Mouse (Mus musculus) brain, adult 2 months (tissue): ENCODE measurements around the gene Gsg1l.
A peak's percentile ranks its signal among the peaks of the same experiment; 100 is the strongest.

ENCODE experiments used
- DNase-seq: peaks from one replicate; pipeline ENCODE4 v3.0.0; 2011; ENCODE audit warnings: low read depth, low spot score

Gsg1l gene

DNA sequence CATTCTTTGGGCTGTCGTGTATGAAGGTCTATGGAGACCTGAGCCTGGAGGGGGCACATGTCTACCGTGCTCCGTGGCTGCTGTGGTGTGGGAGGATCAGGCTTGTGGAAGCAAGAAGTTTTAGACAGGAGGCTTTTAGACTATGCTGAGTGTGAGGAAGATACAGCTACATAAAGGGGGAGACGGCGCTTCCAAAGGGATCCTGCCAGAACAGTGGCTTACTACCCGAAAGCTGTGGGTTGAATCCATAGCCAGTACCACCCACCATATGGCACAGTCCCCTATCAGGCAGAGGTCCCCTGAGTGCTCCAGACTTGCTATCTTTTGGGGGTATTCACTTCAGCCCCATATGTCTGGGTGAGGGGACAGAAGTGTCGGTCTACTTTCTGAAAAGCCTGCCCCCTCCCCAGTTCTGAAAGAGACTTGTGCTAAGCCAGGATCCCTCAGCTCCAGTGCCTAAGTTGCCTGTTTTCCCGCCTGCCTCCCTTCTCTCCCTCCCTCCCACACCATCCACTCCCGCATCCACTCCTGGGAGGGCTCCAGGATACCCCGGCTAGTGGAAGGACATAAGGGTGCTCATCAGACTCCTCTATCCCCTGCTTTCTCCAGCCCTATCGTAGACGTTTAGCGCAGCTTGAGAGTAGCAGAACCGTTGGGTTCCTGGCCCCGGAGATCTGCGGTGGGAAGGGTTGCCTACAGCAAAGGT, 1.1 kb downstream of the Gsg1l start:
- DNase-seq = peak; percentile 51

DNA sequence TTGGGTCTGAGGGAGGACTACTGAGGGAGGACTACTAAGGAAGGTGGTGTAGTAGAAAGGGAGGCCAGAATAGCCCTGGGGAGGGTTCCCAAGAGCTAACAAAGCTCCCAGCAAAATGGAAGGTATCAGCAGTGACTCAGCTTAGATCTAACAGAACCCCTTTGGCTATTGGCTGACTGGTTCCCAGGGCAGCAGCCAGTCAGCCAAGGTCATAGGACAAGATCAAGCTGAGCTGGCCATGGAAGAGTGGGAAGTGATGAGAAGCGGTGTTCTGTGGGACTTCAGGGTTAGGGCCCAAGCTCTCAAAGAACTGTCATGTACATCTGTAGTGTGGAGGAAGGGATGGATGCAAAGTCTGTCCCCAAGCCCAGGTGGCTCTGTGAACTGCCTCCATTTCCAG, 5.3 kb downstream of the Gsg1l start:
- no peak for DNase-seq

DNA sequence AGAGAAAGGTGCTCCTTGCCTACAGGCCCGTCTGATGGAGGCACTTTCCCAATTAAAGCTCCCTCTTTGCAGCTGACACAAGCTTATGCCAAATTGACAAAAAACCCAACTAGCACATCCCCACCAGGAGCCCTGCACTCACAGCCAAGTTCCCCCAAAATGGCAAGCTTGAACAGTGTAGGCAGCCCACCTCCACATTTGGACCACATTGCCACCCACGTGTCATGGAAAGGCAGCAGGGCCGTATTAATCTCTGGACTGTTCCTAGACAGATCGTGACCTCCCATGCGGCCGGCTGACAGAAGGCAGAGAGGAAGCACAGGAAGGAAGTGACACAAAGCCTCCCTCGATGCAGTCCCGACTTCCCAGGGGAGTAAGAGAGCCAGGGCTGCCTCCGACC, 7.2 kb downstream of the Gsg1l start:
- no peak for DNase-seq

DNA sequence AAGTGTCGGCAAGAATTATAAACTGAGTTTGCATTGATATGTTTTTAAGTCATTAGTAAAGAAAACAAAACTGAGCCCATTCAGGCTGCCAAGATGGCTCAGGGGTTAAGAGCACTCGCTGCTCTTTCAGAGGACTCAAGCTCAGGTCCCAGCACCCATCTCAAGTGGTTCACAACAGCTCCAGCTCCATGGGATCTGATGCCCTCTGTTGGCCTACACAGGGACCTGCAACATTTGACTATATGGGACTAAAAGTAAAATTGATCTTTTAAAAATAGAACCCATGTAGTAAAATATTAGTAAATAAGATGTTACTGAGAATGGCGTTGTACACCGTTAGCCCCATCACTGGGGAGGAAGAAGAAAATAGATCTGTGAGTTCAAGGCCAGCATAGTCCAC, 11.9 kb downstream of the Gsg1l start:
- no peak for DNase-seq

DNA sequence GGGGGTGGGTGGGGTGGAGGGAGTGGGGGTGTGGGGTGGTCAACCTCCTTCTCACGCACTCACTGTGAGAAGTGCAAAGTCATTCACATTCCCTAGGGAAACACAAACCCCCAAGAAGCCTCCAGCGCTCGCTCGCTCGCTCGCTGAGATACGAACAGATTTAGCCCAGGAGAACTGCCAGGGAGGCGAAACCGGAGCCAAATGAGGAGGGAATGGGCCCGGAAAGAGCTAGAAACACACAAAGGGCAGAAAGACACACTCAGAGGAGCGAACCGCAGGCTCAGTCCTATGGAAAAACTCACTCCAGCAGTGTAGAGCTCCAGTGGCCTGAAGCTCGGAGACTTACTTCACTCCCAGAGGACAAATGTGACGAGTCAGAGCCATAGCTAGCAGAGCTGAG, 15.4 kb downstream of the Gsg1l start:
- DNase-seq = peak; percentile 82

DNA sequence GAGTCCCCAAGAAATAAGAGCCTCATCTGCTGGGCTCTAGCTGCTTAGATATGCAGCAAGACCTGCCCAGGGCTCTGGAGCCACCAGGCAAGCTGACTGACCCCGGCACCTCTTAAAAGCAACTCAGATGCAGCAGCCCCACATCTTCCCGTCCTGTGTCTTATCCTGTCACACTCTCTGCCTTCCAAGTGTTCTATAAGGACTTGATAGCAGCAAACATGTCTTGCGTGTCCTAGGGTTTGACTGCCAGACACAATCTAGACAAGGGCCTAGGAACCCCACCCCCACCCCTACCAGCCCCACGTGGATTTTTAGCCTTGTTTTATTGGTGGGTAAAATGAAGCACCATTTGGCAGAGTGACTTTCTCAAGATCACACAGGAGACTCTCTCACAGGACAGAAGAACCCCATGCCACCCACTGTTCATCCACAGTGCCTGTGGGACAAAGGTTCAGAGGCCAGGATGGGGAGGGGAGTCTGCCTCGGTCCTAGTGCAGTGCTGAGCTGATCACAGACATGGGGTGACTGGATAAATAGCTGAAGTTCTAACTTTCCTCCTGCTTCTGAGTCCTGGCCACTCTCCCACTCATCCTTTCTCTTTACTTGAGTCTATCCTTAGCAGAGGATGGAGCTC, 16.9 kb downstream of the Gsg1l start:
- DNase-seq = no peak

DNA sequence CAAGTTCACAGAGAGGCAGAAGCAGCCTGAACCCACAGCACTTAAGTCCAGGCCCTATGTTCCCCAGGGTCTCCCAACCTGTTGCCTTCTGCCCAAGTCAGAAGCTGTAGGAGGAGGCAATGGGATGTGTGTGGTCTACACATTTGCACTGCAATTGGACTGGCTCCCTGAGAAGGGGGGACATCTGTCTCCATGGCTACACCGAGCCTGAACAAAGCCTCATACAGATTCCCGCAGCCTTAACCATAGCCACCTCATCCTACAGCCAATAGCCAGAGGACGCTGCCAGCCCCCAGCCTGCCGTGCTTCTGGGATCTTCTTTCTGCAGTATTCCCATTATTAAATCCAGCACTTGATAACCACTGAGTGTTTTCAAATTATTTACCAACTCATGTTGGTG, 20.0 kb downstream of the Gsg1l start:
- no peak for DNase-seq

DNA sequence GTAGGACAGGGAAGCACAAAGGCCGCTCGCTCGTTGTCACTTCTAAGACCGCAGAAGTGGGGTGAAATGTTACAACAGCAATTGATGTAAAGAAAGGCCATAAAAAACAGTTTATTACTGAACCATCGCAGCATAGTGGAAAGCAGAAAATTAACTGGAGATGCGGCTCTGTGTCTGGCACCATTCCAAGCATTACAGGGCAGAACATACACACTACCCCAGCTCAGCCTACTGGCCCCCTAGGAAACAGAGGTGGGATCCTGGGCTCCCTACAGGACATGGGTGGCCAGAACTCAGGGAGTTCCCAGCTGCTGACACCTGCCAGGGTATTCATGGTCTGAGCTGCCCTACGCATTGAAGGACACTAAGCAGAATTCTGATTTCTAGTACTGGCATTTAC, 23.3 kb downstream of the Gsg1l start:
- DNase-seq = no peak

DNA sequence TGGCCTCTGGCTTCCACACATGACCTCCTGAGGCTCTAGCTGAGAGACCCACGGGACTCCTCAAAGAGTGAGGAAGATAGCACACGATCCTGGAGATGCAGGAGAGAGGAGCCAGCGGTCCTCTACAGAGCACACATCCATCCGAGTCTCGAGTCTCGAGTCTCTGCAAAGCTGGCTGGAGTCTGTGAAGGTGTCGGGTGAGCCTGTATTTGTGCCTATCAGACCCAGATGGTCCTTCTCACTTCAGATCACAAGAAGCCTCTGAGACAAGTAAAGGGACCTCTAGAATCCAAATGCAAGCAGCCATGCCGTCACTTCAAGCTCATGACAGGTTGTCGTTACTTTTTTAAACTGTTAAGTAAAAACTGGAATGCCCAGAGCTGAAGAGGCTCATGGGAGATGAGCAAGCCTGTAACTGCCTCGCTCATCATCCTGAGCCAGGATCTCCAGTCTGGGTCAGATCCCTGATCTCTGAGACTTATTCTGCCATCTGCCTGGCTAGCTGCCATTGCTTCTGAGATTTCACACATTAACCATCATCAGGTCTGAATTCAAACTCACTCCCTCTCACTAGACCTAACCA, 24.8 kb downstream of the Gsg1l start:
- DNase-seq = no peak

DNA sequence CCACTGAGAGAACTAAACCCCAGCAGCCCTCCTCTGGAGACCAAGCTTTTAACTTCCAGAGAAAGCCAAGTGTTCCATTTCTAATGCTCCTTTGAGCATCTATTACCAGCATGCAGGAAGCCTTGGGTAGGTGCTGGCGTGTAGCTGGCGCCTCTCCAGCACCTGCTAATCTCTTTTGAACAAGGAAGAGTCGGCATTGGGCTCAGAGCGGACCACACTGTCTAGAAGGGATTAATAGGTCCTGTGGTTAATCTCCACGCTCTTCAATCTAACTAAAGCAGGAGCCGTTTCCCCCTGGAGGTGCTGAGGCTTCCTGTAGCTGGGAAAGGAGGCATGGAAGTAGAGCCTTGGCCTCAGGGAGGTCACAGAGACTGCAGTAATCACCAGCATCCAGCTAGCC, 27.6 kb downstream of the Gsg1l start:
- no peak for DNase-seq

DNA sequence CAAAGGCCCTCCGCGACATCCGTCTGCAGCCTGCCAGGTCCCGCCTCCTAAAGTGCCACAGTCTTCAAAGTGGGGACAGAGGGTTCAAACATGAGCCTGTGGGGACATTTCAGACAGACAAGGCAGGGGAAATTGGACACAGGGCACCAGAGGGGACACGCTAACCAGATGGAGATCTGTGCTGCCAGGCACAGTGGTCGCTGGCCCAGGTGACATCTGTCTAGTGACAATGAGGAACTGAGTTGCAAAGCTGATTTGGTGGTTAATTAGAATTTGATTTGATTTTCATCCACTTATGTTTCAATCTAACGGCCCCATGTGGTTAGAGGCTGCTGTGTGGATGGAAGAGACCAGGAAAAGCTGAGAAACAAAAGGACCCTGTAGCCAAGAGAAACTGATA, 28.6 kb downstream of the Gsg1l start:
- no peak for DNase-seq

DNA sequence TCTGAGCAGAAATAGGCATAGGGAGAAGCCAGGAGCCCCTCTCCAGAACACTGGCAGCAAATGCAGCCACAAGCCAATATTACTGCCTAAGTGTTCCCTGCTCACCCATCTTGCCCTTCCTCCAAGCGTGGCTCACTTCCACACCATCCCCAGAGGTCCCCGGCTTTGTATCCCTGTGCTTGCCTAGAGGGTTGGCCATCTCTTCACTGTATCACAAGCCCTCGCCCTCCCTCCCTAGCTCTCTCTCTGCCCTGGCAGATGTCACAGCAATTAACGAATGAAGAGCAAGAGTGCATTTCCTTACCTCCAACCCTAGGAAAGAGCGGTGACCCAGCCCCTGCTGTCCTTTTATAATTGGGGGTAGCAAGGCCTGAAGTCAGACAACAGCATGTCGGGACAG, 30.3 kb downstream of the Gsg1l start:
- DNase-seq = no peak

DNA sequence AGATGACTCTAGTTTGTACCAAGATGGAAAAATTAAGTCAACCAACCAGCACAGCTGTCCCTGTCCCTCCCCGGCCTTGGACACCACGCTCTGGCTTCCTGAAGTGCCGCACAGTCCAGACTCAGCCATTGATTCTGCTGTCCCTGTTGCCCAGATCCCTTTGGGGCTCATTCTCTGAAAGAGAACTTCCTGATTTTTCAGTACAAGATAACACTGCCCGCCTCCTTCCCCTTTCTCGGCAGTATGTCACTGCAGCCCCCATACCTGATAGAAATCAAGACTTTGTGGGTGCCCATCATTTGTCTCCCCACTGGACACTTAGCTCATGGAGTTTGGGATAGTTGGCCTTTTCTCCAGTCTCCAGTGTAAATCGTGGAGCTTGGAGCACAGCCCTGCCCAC, 37.1 kb downstream of the Gsg1l start:
- no peak for DNase-seq

DNA sequence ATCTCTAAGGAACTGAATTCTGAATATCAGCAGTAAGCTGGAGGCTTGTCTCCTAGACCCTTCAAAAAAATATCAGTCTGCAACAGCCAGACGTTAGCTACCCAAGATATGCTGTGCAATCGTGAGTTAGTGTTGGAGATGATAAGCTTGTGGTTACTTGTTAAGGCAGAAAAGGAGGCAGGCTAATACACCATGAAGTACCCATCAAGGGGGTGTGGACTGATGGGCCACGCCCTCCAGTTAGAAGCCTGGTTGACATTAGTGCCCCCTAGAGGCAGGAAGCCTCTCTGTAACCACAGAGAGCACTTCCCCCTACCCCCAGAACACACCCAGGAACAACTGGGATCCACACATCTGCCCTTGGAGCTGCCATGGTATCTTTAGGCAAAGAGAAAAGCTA, 39.9 kb downstream of the Gsg1l start:
- DNase-seq = no peak

DNA sequence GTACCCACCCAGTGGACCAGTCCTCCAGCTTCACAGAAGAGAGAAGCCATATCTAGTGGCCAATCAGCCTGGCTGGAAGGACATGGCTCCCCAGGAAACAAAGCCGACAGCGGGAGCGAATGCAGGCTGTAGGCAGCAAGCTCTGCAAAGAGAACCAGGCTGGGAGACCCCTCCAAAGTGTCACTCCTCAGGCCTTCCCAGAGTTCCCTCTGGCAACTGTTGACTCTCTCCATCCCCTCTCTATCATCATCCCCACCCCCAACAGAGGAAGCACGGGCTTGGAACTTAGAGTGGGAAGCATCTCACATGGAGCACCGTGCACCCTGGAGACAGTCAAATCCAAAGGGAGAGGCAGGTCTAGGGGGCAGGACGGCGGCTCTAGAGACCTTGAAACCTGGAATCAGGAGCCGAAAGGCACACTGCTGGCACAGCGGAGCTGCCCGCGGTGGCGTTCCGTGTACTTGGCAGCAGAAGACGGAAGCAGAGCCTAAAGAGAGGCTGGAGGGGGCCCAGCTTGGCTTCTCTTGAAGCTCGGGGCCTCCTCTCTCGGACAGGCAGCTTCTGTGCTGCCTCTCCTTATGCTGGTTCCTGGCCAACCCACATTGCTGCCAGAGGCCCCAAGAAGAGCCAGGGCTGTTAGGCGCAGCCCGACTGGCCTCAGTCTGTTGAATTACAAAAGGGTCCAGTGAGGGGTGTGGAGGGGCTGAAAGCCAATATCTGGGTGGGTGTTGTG, 41.3 kb downstream of the Gsg1l start:
- peak; percentile 85 for DNase-seq

DNA sequence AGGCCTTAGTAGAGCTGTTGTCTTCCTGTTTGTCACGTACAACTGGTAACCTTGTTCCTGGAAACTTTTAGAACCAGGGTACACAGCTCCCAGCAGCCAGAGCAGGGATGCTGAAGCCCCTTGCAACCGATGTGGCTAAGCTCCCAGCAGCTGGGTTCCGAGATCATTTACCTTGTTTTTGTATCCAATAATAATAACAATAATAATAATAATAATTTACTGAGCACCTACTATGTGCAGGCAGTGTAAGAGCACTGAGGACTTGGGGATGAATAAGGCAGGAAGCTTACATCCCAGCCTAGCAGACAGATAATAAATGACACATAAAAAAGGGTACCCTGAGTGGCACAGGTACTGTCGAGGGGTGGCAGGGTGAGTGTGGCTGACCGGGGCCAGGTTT, 42.4 kb downstream of the Gsg1l start:
- no peak for DNase-seq

DNA sequence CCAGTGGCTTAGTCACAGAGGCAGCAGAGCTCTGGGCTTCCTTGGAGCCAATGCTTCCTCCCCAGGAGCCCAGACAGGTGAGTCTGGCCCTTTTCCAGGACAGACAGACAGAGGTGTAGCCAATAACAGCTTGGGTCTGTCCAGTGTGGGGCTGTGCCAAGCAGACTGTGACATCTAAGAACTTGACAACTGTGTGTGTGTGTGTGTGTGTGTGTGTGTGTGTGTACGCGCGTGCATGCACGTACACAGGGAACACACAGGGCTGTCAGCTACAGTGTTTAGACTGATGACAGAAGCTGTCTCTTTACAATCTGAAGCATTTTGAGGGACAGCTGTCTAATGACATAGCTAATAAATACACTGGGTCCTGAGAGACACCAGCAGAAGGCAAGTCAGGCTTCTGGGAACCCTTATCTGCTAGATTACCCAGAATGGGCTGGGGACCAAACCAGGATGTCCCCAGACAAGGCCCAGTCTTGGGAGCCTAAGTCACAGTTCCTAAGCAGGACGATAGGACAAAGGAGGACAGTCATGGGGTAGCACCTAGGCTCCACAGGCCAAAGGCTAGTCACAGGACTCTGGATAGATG, 42.9 kb downstream of the Gsg1l start:
- no peak for DNase-seq

DNA sequence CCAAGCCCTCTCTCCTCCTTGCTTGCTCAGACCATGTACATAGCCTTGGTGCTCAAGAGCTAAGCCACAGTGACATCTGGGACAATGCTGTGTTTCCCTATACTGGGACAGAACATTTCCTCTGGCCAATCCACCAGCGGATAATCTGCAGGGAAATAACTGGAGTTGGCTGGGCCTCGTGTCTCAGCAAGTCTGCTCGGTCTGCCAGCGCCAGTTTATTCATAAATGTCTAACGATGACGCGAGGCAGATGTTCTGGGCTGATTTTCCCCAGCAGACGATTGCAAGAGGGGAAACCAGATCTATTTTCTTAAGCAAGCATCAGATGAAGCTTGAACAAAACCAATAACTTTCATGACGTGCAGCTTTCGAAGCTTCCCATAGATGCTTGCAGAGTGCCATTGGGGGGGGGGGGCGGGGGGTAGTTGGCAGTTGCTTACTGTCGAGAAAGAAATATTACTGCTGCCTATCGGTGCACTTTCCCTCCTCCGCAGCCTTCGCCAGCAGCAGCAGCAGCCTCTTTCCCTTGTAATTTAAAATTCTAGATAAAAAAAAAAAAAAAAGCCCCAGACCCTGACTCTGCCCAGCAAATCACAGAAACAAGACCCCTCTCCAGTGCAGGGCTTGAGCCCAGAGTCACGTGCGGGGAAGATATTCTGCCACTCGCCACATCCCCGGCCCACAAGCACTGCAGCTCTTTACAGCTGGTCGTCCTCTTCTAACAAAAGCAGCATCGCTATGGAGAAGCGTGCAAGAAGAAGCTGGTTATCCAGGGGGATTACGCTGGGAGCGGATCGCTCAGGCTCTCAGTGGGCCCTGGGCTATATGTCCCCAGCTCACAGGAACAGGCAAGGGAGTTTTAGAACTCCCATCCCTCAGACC, 43.6 kb downstream of the Gsg1l start:
- peak; percentile 75 for DNase-seq

DNA sequence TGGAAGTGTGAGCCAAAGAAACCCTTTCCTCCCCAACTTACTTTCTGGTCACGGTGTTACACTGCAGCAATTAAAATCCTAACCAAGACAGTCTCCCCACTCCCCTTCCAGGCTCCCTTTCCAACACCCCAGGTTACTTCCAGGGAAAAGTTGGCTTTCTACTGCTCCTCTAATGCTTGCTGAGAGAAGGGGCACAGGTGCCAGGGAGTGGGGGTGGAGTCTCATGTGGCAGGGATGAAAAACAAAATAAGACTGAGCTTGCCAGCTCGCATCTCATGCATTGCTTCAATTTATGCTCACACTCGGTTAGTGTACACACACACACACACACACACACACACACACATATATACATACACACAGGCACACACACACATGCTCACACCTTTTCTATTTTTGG, 46.9 kb downstream of the Gsg1l start:
- no peak for DNase-seq

DNA sequence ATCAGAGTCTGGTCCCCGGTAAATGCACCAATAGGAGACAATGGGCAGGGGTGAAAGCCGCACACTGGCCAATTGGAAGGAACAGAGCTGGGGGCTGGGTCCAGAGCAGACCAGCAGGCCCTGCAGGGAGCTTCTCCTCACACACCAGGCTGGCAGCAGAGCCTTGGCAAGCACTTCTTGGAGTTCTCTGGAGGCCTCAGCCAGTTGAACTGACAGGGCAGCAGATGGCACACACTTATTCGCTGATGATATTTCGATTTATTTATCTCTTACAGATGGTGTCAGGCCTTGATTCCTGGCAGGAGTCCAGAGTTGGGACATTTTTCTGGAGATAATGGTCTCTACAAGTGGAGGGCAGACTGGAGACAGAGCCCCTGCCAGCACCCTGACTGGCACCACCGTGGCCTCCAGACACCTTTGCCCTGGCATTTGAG, 49.4 kb downstream of the Gsg1l start:
- DNase-seq = peak; percentile 97

DNA sequence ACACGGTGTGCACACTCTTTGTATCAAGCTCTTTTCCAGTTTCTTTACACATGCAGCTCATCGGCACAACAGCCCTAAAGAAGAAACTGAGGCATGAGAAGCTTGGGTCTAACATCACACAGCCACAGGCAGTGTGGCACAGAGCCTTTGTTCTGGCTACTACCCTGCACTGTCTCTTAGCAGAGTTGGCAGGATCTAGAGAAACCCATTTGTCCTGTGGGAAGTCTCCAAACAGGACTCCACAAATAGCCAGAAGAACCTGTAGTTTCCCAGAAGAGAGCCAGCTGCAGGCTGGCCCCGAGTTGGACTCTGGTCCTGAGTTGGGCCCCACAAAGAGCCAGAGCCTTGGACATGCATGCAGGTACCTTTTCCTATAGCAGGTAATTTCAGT, 49.9 kb downstream of the Gsg1l start:
- peak; percentile 61 for DNase-seq
